Mouse (Mus musculus) gastrocnemius, adult 18-20 months (tissue): Measurements from ENCODE around the gene Lrrc32. TPM values are rescaled to one million over a fixed set of nuclear protein-coding genes. Genes with fewer than 3 reads are reported as not detected.

Experiments
- DNase-seq: peaks from one replicate; pipeline ENCODE4 v3.0.0; 2021; ENCODE audit warnings: low spot score
- total RNA-seq, 2 experiments: library from RNA; stranded (reverse); gene quantifications; 2 replicates each; pipeline ENCODE4 v1.2.3; 2021

The Lrrc32 gene
- total RNA-seq, 2 experiments from 2014 or later = 2.6 to 8.1 TPM

- DNase-seq = no peak
These were observed 1.7 kb upstream of the Lrrc32 start for GRCm38 (mm10) chr7:98487202-98487980.

GRCm38 (mm10) chr7:98488398-98489130 is 519 bp upstream of the Lrrc32 start:
- DNase-seq = no peak

GRCm38 (mm10) chr7:98489623-98490084 is 571 bp downstream of the Lrrc32 start:
- DNase-seq = peak; percentile 74

GRCm38 (mm10) chr7:98490328-98490727 is 1.2 kb downstream of the Lrrc32 start:
- DNase-seq = no peak

- DNase-seq = no peak
These were observed 1.8 kb downstream of the Lrrc32 start for GRCm38 (mm10) chr7:98490911-98491310.

- no peak for DNase-seq
These were observed 2.5 kb downstream of the Lrrc32 start for GRCm38 (mm10) chr7:98491451-98492200.

- no peak for DNase-seq
These were observed 3.2 kb downstream of the Lrrc32 start for GRCm38 (mm10) chr7:98492331-98492730.

- no peak for DNase-seq
These were observed 4.2 kb downstream of the Lrrc32 start for GRCm38 (mm10) chr7:98493307-98493706.

- no peak for DNase-seq
These were observed 4.9 kb downstream of the Lrrc32 start for GRCm38 (mm10) chr7:98493901-98494480.

- no peak for DNase-seq
These were observed 6.5 kb downstream of the Lrrc32 start for GRCm38 (mm10) chr7:98495591-98495990.

GRCm38 (mm10) chr7:98497451-98497850 is 8.4 kb downstream of the Lrrc32 start:
- no peak for DNase-seq

- no peak for DNase-seq
These were observed 9.0 kb downstream of the Lrrc32 start for GRCm38 (mm10) chr7:98498101-98498500.

GRCm38 (mm10) chr7:98498656-98499560 is 9.8 kb downstream of the Lrrc32 start:
- DNase-seq = no peak

- DNase-seq = no peak
These were observed 10.6 kb downstream of the Lrrc32 start for GRCm38 (mm10) chr7:98499561-98500292.

- DNase-seq = peak; percentile 81
These were observed 11.4 kb downstream of the Lrrc32 start for GRCm38 (mm10) chr7:98500470-98500869.

GRCm38 (mm10) chr7:98501078-98501477 is 12.0 kb downstream of the Lrrc32 start:
- DNase-seq = no peak

- DNase-seq = no peak
These were observed 13.8 kb downstream of the Lrrc32 start for GRCm38 (mm10) chr7:98502921-98503320.

- DNase-seq = peak; percentile 45
These were observed 15.0 kb downstream of the Lrrc32 start for GRCm38 (mm10) chr7:98503951-98504647.

GRCm38 (mm10) chr7:98504726-98505314 is 15.7 kb downstream of the Lrrc32 start:
- peak; percentile 42 for DNase-seq
